Mouse (Mus musculus) kidney, postnatal 0 days (tissue): ENCODE data around the gene Iqcf5. TPM values are rescaled to one million over a fixed set of nuclear protein-coding genes. Genes with fewer than 3 reads are reported as not detected.

ENCODE experiments used
- ATAC-seq: fragments of 200-750 bp; cut with Nextera tagmentation; replicated peaks from 2 replicates; pipeline ENCODE4 v1.8.0; 2017; ENCODE audit warnings: low read depth, moderate number of reproducible peaks, moderate TSS enrichment, moderate library complexity; ENCODE audit not compliant: low FRiP score
- DNase-seq: peaks from one replicate; pipeline ENCODE4 v3.0.0-alpha.2; 2016; ENCODE audit warnings: low spot score
- H3K27ac ChIP-seq: fragments of 300-500 bp; sonication (generic); 2 replicates; pipeline ENCODE4 v1.5.1; 2014; ENCODE audit warnings: mild to moderate bottlenecking
- H3K27me3 ChIP-seq: fragments of 300-500 bp; sonication (generic); 2 replicates; pipeline ENCODE4 v1.6.1; 2014; ENCODE audit warnings: low read length, mixed read lengths; ENCODE audit not compliant: insufficient read depth
- H3K36me3 ChIP-seq: fragments of 300-500 bp; sonication (generic); 2 replicates; pipeline ENCODE4 v1.6.1; 2014; ENCODE audit warnings: low read length, mixed read lengths; ENCODE audit not compliant: insufficient read depth
- H3K4me1 ChIP-seq: fragments of 300-500 bp; sonication (generic); replicated peaks from 2 replicates; pipeline ENCODE4 v1.6.1; 2014; ENCODE audit warnings: antibody characterized with exemption, low read length, mixed read lengths; ENCODE audit not compliant: insufficient read depth
- H3K4me2 ChIP-seq: fragments of 300-500 bp; sonication (generic); 2 replicates; pipeline ENCODE4 v1.6.1; 2014; ENCODE audit warnings: mild to moderate bottlenecking, low read length, moderate library complexity, mixed read lengths
- H3K4me3 ChIP-seq: fragments of 300-500 bp; sonication (generic); replicated peaks from 2 replicates; pipeline ENCODE4 v1.5.1; 2014; ENCODE audit warnings: low read depth, low read length
- H3K9ac ChIP-seq: fragments of 300-500 bp; sonication (generic); 2 replicates; pipeline ENCODE4 v1.6.1; 2014; ENCODE audit warnings: low read depth, low read length
- H3K9me3 ChIP-seq: fragments of 300-500 bp; sonication (generic); replicated peaks from 2 replicates; pipeline ENCODE4 v1.6.1; 2016; ENCODE audit warnings: low read length, inconsistent platforms, mixed read lengths
- CTCF ChIP-seq: IDR thresholded peaks from 2 replicates; pipeline ENCODE4 v1.5.1; 2016; ENCODE audit warnings: antibody characterized with exemption, low read depth, mild to moderate bottlenecking, moderate library complexity
- WGBS: fragments of 180-500 bp; shearing (Covaris S2); extraction: QIAGEN DNeasy Blood & Tissue Kit; methylation state at CpG from one replicate; pipeline ENCODE4 v1.1.7; 2014; 5-methylcytosine and 5-hydroxymethylcytosine counted together
- polyA plus RNA-seq: library from polyadenylated mRNA; unstranded; fragments of >200 nt; fragmentation: Nextera tagmentation; extraction: Ambion mirVana; gene quantifications from 2 replicates; pipeline ENCODE4 v1.2.1, GENCODE M21; 2015

Iqcf5 gene
- polyA plus RNA-seq, 1 experiment from 2014 or later = not detected

DNA sequence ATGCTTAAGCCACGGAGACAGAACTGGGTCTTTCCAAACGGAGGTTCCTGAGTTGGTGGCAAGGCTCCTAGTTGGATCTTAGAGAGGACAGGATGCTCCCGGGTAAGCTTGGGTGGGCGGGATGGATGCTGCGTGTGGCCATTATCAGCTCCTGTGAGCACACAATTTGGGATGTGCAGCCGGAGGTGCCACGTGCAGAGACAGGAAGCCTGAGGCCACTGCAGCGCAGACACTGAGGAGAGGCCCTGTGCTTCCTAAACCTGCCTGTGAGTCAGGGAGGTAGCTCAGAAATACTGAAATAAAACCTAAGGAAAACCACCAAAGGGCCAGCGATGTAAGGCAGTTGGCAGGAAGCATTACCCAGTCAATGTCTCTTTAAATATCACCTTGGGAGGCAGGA, 44.6 kb upstream of the Iqcf5 start:
- ATAC-seq = no peak
- Histone ChIP-seq H3K4me3 (no peak overlapping the region), H3K4me1 (peaks cover 18% of the 10 kb centered on the region), H3K27me3 (no peaks in the 10 kb centered on the region), H3K9ac (no peak overlapping the region), H3K9me3 (no peaks in the 10 kb centered on the region), H3K4me2 (no peak overlapping the region), H3K36me3 (no peaks in the 10 kb centered on the region), H3K27ac (no peak overlapping the region)
- WGBS = 67% methylated on average over 9 of the region's 9 CpGs
- DNase-seq = no peak
- no peak for TF ChIP-seq CTCF

DNA sequence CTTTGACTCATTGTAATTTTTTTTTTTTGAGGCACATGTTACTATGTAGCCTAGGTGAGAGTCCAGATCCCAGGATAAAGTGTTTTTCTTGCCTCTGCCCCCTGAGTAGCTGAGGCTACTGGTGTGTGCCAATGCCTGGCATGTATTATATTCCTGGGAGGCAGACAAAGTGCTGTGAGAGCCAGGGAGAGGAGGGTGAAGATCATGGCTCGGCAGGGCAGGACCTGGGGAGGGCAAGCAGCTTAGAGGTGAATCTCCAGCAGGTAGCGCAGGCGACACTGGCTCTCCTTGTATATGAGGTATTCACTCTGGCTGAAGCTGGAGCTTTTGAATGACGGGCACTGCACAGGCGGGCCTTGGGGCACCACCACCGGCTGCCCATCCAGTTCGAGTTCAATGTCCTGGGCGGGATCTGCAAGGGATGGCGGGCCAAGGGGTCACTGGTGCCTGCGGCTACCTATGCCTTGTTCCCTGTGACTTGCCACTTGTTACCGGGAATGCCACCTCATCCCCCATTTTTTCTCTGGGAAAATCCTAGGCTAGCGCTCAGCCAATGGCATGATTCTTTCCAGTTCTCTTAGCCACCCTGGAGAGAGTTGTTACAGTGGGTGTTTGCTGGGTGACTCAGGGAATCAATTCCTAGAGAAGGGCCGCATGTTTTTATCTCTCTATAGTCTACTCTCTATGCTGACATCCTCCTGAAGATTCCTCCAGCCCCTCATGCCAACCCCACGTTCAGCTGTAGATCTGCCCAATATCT, 43.2 kb upstream of the Iqcf5 start:
- H3K4me3 ChIP-seq = no peak overlapping the region
- DNase-seq = no peak
- no peaks in the 10 kb centered on the region for H3K27me3 ChIP-seq

DNA sequence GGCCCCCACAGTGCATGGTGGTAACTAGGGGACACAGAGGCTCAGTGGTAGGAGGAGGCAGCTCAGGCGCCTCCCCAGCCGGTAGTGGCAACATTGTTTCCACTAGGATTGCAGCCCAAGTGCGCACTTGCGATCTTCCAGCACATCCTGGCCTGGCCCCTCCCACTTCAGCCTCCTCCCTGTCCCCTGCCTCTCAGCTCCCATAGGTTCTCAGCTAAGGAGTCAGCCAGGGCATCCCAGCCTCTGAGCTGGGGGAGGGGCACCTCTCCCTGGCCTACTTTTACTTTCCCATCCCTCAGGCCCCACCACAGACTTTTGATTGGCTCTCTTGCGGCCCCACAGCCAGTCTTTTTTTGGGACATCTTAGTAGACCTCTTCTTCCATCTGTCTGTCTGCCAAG, 42.5 kb upstream of the Iqcf5 start:
- DNase-seq = peak; percentile 85
- Histone ChIP-seq H3K4me1 (peaks cover 12% of the 10 kb centered on the region), H3K9ac (no peak overlapping the region), H3K4me3 (no peak overlapping the region), H3K27me3 (no peaks in the 10 kb centered on the region), H3K27ac (no peak overlapping the region), H3K36me3 (no peaks in the 10 kb centered on the region), H3K4me2 (peak overlapping the region; percentile 37), H3K9me3 (no peaks in the 10 kb centered on the region)
- WGBS = 22% methylated on average over 5 of the region's 5 CpGs
- peak; percentile 8; the same call in 1 of the 2 replicates for ATAC-seq
- no peak for TF ChIP-seq CTCF

More for the DNA sequence above, 43.2 kb upstream of the Iqcf5 start:
- no peak overlapping the region for H3K9ac ChIP-seq
- H3K4me1 ChIP-seq = peaks cover 12% of the 10 kb centered on the region
- H3K9me3 ChIP-seq = no peaks in the 10 kb centered on the region
- no peaks in the 10 kb centered on the region for H3K36me3 ChIP-seq
- no peak overlapping the region for H3K27ac ChIP-seq
- peak overlapping the region; percentile 37 for H3K4me2 ChIP-seq
- 67% methylated on average over 14 of the region's 14 CpGs for WGBS
- no peak for TF ChIP-seq CTCF
- no peak for ATAC-seq

DNA sequence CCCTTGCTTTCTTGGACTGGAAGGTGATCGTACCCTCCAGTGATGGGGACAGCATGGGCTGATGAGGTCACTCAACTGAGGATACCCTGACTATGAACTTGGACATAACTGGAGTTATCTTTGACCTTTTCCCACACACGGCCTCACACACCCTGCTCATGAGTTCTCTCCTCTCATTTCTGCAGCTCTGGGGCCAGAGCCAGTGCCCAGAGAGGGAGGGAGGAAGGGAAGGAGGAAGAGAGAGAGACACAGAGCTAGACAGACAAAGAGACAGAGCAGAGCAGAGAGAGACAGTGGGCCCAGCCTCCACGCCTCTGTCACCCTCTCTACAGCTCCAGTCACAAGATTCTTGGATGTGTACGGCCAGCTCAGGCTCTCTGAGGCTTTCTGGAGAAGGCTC, 42.1 kb upstream of the Iqcf5 start:
- H3K4me2 ChIP-seq = no peak overlapping the region
- ATAC-seq = no peak
- TF ChIP-seq CTCF = no peak
- no peaks in the 10 kb centered on the region for H3K9me3 ChIP-seq
- peaks cover 12% of the 10 kb centered on the region for H3K4me1 ChIP-seq
- peak overlapping the region; percentile 0; the same call in 1 of the 2 replicates for H3K27ac ChIP-seq
- DNase-seq = no peak
- H3K27me3 ChIP-seq = no peaks in the 10 kb centered on the region
- no peaks in the 10 kb centered on the region for H3K36me3 ChIP-seq
- no peak overlapping the region for H3K4me3 ChIP-seq
- no peak overlapping the region for H3K9ac ChIP-seq
- WGBS = 70% methylated on average over 4 of the region's 4 CpGs

GRCm38 (mm10) chr9:106473081-106473752, 41.2 kb upstream of the Iqcf5 start:
- Histone ChIP-seq H3K36me3 (no peaks in the 10 kb centered on the region), H3K4me2 (no peak overlapping the region), H3K9ac (no peak overlapping the region), H3K4me1 (peaks cover 12% of the 10 kb centered on the region), H3K27ac (no peak overlapping the region), H3K4me3 (no peak overlapping the region), H3K27me3 (no peaks in the 10 kb centered on the region), H3K9me3 (no peaks in the 10 kb centered on the region)
- ATAC-seq (no peak), DNase-seq (no peak)
- TF ChIP-seq CTCF = no peak
- WGBS = 88% methylated on average over 16 of the region's 16 CpGs

DNA sequence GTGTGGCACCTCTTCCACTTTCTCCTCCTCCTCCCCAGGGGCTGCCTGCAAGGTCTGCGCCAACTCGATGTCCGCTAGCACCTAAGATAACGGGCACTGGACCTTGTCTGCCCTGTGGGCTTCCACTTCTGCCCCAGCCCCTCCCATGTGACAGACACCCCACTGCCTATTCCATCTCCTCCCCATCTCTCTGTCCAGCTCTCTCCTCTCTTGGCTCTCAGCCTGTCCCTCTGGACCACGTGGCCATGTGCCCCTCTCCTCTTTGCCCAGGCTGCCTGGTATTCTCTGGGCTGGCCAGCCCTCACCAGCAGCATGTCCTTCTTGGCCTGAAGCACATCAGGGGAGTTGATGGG, 40.6 kb upstream of the Iqcf5 start:
- H3K4me1 ChIP-seq = peaks cover 12% of the 10 kb centered on the region
- no peaks in the 10 kb centered on the region for H3K27me3 ChIP-seq
- H3K9me3 ChIP-seq = no peaks in the 10 kb centered on the region
- H3K4me2 ChIP-seq = no peak overlapping the region
- no peak for ATAC-seq
- no peaks in the 10 kb centered on the region for H3K36me3 ChIP-seq
- H3K9ac ChIP-seq = no peak overlapping the region
- no peak overlapping the region for H3K27ac ChIP-seq
- 72% methylated on average over 5 of the region's 5 CpGs for WGBS
- no peak overlapping the region for H3K4me3 ChIP-seq
- DNase-seq = no peak
- TF ChIP-seq CTCF = no peak
